Mouse (Mus musculus): Measurements from ENCODE around the gene Syt3.

Syt3 gene

GRCm38 (mm10) chr7:44356590-44357481, 27.1 kb upstream of the Syt3 start:
- in situ Hi-C loops (cut with MboI; ENCODE audit: low sequenced_read_pairs) = loop anchor here (10.0 kb wide), 1 partner anchor 92 kb away; the partner anchor contains the start of gene Gm15517

- in situ Hi-C loops (cut with MboI; ENCODE audit: low sequenced_read_pairs) = loop anchor here (10.0 kb wide), 1 partner anchor 93 kb away; the partner anchor contains the start of gene Gm15517
Measured at GRCm38 (mm10) chr7:44357531-44357930, 26.4 kb upstream of the Syt3 start.

- in situ Hi-C loops (cut with MboI; ENCODE audit: low sequenced_read_pairs) = loop anchor here (10.0 kb wide), 1 partner anchor 93 kb away; the partner anchor contains the start of gene Gm15517
Measured at GRCm38 (mm10) chr7:44358012-44358411, 25.9 kb upstream of the Syt3 start.

GRCm38 (mm10) chr7:44358886-44359654, 24.8 kb upstream of the Syt3 start:
- in situ Hi-C loops (cut with MboI; ENCODE audit: low sequenced_read_pairs) = loop anchor here (10.0 kb wide), 1 partner anchor 94 kb away; the partner anchor contains the start of gene Gm15517

- in situ Hi-C loops (cut with MboI; ENCODE audit: low sequenced_read_pairs) = loop anchor here (10.0 kb wide), 2 partner anchors 65 to 95 kb away; partner anchors contain the start of genes Gm15517 and Lrrc4b
Measured at GRCm38 (mm10) chr7:44359908-44360672, 23.8 kb upstream of the Syt3 start.

- in situ Hi-C loops (cut with MboI; ENCODE audit: low sequenced_read_pairs) = loop anchor here (10.0 kb wide), 1 partner anchor 64 kb away; the partner anchor contains the start of gene Lrrc4b
Measured at GRCm38 (mm10) chr7:44360792-44361301, 23.1 kb upstream of the Syt3 start.

- in situ Hi-C loops (cut with MboI; ENCODE audit: low sequenced_read_pairs) = no loop called here
Measured at GRCm38 (mm10) chr7:44372678-44373077, 11.2 kb upstream of the Syt3 start.

- in situ Hi-C loops (cut with MboI; ENCODE audit: low sequenced_read_pairs) = no loop called here
Measured at GRCm38 (mm10) chr7:44373460-44373859, 10.4 kb upstream of the Syt3 start.

GRCm38 (mm10) chr7:44373889-44374652, 9.8 kb upstream of the Syt3 start:
- in situ Hi-C loops (cut with MboI; ENCODE audit: low sequenced_read_pairs) = no loop called here

GRCm38 (mm10) chr7:44374756-44375155, 9.1 kb upstream of the Syt3 start:
- in situ Hi-C loops (cut with MboI; ENCODE audit: low sequenced_read_pairs) = no loop called here

GRCm38 (mm10) chr7:44375207-44375606, 8.7 kb upstream of the Syt3 start:
- in situ Hi-C loops (cut with MboI; ENCODE audit: low sequenced_read_pairs) = no loop called here

GRCm38 (mm10) chr7:44375793-44376192, 8.1 kb upstream of the Syt3 start:
- in situ Hi-C loops (cut with MboI; ENCODE audit: low sequenced_read_pairs) = no loop called here

- in situ Hi-C loops (cut with MboI; ENCODE audit: low sequenced_read_pairs) = no loop called here
Measured at GRCm38 (mm10) chr7:44378290-44378689, 5.6 kb upstream of the Syt3 start.

GRCm38 (mm10) chr7:44382541-44382940, 1.4 kb upstream of the Syt3 start:
- in situ Hi-C loops (cut with MboI; ENCODE audit: low sequenced_read_pairs) = no loop called here

- in situ Hi-C loops (cut with MboI; ENCODE audit: low sequenced_read_pairs) = no loop called here
Measured at GRCm38 (mm10) chr7:44384716-44385059, 786 bp downstream of the Syt3 start.

GRCm38 (mm10) chr7:44385720-44386119, 1.8 kb downstream of the Syt3 start, which contains the start of gene 1700008O03Rik:
Gene 1700008O03Rik (minus strand): TSS chr7:44385820.
- in situ Hi-C loops (cut with MboI; ENCODE audit: low sequenced_read_pairs) = no loop called here

- in situ Hi-C loops (cut with MboI; ENCODE audit: low sequenced_read_pairs) = no loop called here
Measured at GRCm38 (mm10) chr7:44391831-44392230, 7.9 kb downstream of the Syt3 start.

GRCm38 (mm10) chr7:44392341-44392740, 8.4 kb downstream of the Syt3 start:
- in situ Hi-C loops (cut with MboI; ENCODE audit: low sequenced_read_pairs) = no loop called here

- in situ Hi-C loops (cut with MboI; ENCODE audit: low sequenced_read_pairs) = no loop called here
Measured at GRCm38 (mm10) chr7:44393284-44393683, 9.4 kb downstream of the Syt3 start.

GRCm38 (mm10) chr7:44398570-44398969, 14.7 kb downstream of the Syt3 start:
- in situ Hi-C loops (cut with MboI; ENCODE audit: low sequenced_read_pairs) = no loop called here

Data from CH12F3 (cell line).